Mouse (Mus musculus): ENCODE results near the gene Mecom.
"Not testable (repeated sequence)": the region's sequence is repeated elsewhere in the genome, so short reads cannot be mapped to it uniquely, and the experiment has no call there.

Gene Mecom

DNA sequence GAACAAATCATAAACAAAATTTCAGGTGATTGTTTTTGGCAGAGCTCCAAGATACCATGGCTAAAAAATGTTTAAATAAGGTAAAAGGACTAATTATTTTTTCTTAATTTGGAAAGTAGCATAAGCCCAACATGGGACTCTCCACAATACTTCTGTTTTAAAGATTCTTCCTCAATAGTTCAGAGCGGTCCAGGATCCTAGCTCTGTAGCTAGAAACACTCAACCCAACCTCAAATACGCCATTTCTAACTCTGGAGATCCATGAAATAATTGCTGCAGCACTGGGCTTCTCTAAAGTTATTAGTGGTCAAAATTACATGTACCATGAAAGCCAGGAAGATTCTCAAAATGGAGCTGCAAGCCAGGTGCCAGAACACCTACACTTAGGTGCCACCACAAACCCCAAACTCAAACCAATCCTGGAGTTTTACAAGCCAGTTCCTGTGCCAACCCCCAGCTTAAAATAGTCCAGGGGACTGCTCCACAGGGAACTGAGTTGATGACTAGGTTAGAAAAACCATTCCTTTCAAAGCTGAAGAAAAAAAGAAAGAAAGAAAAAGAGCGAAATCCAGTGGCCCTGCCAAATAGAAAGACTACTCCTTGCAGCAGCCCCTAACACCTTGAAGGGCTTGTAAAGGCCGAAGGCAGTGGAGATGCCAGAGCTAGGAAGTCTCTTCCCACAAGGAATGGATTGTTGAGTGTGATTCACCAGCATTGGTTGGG is 102.4 kb downstream of the Mecom start:
- ATAC-seq (ENCODE audit: low TSS enrichment) = no peak

DNA sequence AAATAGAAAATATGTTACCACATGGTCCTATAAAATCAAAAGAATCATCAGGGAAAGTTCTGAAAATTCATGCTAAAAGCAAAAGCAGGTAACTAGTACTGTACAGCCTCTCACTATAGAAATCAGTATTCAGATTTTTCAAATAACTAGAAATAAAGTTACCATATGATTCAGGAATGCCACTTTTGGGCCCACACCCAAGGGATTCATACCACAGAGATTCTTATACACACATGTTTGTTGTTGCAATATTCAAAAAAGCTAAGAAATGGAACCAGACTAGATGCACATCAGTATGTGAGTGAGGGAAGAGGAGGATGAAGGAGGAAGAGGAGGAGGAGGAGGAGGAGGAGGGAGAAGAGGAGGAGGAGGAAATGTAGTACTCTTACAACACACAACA is 106.2 kb downstream of the Mecom start:
- no peak for ATAC-seq (ENCODE audit: low TSS enrichment)

DNA sequence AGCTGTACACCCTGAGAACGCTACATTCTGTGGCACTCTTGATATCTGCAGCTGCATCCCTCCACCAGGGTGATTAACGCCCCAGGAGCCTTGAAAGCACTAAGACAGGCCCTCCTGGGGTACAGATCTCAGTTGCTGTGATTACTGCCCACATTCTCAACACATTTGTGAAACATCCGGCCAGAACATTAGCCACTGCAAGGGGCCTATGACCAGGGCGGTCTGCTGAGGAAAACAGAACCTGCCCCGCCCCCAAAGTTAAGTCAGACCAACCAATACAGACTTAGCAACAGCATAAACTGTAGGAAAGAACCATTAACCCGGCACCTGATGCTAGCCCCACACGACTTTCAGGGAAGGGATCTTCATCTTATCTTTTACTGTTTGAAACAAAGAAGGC is 109.8 kb downstream of the Mecom start:
- no peak for ATAC-seq (ENCODE audit: low TSS enrichment)

DNA sequence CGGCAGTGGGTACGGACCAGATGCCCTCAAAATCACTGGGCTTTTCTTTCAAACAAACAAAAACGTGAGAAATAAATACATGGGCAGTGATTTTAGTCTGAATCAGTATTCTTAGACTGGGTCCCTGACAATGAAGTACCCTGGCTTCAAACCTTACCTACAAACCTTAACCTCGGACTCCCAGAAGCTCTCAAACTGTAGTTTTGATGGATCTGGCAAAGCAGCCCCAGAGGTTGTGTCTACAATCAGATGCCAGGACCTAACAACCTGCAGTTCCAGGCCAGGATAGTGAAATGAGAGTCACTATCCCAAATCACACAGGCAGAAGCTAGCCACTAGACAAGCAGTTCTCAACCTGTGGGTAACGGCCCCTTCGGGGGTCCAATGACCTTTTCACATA is 111.2 kb downstream of the Mecom start:
- ATAC-seq (ENCODE audit: low TSS enrichment) = no peak

DNA sequence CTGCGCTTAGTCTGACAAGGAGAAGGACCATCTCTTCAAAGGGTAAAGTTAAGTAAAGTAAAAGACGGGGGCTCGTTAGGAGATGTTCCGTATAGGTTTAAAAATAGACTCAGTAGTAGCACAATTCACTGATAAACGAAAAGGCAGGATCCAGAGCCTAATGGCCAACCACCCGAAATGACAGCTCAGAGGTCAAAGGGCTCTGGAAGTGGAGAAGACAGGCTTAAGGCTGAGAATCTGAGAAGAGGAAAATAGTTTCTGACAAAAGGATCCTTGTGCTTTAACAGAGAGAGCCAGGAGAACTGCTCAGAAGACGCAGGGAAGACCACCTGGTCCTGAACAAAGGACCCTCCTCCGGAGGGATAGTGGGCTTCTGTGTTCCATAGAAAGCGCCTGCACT is 111.7 kb downstream of the Mecom start:
- no peak for ATAC-seq (ENCODE audit: low TSS enrichment)

DNA sequence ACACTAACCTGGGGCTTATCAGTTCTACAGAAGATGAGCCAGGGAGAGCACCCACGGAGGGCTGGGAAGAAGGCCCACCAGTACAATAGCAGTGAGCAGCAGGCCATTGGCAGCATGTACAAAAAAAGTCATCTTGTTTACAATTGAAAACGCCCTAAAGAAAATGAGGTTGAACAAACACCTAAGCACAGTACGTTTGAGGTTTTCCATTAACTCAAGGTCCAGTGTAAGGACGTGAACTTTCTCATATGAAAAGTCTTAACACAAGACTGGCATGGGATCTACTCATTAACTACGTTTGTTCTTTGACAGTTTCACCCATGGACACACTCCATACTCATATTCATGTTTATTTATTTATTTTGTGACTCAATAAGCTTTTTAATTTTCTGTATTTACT is 118.9 kb downstream of the Mecom start:
- no peak for ATAC-seq (ENCODE audit: low TSS enrichment)

DNA sequence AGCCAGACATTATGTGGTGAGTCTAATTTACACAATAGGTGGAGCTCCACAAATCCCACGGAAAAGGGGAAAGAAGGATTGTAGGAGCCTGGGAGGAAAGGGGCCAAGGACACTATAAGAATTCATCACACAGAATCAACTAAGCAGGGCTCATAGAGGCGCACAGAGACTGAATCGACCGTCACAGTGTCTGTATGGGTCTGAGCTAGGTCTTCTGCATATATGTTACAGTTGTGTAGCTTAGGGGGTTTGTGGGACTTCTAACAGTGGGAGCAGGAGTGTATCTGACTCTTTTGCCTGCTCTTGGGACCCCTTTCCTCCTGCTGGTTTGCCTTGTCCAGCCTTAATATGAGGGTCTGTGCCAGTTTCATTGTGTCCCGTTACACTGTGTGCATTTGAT is 123.8 kb downstream of the Mecom start:
- ATAC-seq (ENCODE audit: low TSS enrichment) = no peak

DNA sequence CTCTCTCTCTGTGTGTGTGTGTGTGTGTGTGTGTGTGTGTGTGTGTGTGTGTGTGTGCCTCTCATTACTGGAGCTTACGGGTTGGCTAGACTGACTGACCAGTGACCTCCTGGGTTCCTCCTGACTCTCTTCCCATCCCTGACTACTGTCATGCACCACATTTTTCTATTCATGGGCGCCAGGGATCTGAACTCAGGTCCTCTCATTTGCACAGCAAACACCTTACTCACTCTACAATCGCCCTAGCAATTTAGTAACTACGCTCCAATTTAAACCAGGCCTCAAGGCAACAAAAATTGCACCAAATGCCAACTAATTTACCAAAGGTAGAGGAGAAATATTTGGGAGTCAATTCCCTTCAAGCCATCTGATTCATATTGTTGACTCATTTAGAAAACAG is 125.9 kb downstream of the Mecom start:
- not testable (repeated sequence) for ATAC-seq (ENCODE audit: low TSS enrichment)

DNA sequence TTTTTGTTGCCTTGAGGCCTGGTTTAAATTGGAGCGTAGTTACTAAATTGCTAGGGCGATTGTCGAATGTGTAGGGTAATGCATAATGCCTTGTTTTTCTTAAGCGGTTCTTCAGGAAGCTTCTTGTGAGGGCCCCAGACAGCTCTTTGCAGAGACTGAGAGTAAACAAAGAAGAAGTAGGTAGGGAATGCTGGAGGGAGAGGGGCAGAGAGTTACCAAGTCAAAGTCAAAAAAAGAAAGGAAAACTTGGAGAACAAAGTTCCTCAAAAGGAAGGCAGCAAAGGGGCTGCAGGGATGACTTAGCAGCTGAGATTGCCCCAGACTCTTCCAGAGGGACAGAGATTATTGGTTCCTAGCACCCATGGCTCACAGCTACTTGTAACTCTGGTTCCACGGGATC is 126.9 kb downstream of the Mecom start:
- ATAC-seq (ENCODE audit: low TSS enrichment) = no peak

DNA sequence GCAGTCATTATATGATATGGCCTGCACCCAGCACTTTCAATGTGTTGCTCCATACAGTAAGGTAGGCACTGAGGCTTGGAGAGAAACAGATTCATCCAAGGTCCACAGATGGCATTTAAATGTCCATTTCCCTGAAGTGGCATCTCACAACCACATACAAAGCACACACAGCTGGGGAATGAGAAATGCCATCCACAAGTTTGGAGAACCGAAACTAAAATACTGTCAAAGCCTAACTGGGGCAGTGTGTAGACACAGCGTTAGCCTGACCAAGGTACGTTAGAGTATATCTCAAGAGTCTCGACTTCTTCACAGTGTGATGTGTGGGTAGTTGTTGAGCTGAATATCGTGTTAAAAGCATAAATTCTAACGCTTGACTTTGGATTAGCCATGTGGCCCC is 133.6 kb downstream of the Mecom start:
- no peak for ATAC-seq (ENCODE audit: low TSS enrichment)

DNA sequence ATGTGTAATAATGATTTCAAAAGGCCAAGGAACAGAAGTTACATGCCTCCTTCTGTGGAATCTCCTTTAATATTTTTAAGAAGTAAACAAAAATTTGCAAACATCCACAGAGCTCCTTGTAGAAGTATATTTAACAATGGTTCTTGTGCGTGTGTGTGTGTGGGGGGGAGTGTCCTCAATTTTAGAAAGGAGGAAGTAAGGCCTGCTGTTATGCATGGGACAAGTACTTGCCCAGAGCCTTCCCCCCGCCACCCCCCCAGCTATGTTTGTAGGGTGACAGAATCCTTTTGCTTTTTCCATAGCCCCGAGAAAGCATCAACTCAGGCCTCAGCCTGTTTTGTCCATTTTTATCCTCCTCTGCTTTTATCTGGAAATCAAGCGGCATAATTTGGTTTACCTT is 137.0 kb downstream of the Mecom start:
- no peak for ATAC-seq (ENCODE audit: low TSS enrichment)

DNA sequence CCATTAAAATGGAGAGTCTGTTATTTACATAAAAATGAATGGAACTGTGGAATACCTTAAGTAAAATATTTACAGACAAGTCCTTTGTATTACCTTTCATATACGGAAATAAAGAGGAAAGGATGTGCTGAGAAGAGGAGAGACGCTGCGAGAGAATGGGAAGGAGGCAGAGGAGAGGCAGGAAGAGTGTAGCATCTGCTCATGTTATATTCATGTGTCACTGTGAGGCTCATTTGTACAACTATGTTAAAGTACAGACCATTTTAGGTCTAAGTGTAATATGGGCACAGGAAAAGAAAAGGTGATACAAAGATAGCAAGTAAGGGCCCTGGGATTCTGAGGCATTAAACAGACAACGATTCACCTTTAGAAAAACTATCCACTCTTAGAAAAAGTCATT is 143.0 kb downstream of the Mecom start:
- ATAC-seq (ENCODE audit: low TSS enrichment) = peak; percentile 77; the same call in 1 of the 2 replicates

DNA sequence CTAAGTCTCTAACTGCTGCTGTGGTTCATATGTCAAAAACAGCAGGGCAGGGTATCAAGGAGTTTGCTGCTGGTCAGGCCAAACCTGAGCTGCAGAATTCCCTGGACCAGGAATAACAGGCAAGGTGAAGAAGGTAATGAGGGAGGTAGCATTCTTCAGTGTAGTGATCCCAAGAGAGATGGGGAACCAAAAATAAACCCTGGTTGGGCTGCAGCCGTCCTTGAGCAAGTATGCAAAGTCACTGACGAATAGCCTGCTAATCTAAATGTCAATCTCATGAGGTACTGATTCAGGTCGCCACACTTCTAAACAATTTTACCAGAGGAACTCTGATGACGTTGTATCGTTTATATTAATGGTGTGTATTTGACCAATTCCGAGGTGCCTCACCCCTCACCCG is 148.9 kb downstream of the Mecom start:
- no peak for ATAC-seq (ENCODE audit: low TSS enrichment)

DNA sequence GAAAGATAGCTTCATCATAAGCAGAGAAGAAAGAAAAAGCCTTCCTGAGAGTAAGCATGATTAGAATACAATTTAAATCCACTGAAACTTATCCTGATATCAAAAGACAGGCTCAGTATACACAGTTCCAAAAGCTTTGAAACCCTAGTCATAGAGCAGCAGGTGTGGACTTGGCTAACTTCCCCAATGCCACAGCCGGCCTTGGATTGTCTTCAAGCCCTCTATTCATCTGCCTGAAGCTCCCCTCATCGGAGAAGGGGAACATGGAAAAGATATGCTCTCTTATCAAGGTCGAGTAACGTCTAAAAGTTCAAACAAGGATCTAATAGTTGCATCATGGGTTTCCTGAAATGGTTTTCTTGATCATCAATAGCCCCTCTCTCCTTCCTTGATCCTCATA is 152.9 kb downstream of the Mecom start:
- no peak for ATAC-seq (ENCODE audit: low TSS enrichment)

DNA sequence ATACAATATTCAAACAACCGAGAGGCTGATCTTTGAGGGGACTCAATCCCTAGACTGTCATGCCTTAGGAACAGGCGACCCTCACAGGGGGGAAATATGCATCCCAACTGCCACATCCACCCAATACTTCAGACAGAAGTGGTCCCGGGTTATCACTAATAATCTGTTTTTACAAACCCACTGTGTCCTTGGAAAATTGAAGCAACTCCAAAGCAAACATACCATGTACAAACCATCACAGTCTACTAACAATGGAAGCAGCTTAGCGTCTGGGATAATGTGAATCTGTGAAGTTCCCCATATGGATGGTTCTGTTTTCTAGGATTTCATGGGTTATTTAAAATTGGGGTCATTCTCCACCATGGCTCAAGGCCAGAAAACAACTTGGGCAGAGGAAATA is 155.1 kb downstream of the Mecom start:
- ATAC-seq (ENCODE audit: low TSS enrichment) = no peak

DNA sequence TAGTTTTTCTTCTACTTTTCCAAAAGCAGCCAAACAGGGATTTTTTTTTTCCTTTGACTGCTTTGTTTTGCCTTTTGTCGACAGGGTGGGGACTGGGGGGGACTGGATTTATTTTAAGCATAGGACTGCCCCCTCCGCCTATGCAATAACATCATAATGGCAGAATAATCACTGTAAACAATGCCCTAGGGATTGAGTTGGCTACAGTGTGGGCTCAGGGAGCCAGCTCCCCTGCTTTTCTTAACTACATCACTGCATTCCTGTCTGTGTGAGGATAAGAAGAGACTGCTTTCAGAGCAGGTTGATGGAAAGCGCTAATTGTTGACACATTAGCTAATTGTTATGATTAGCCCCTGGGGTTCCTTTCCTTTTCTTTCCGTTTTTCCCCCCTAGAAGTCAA is 155.6 kb downstream of the Mecom start:
- ATAC-seq (ENCODE audit: low TSS enrichment) = no peak

DNA sequence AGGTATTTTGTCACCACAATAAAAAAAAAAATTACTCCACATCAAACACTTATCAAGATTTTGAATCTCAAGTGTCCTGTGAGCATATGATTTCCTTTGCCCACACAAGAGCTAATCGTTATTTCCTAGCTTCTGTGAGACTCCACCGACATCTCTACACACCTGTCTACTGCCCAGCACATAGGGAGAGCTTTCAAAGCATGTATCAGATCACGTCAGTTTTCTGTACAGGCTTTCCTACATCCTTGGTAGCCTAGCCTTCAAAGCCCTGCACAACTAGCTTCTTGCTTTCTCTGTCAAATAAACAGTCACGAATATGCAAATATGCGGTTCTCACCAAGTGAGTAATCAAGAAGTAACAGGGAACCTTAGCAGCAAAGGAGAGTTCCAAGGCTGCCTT is 157.5 kb downstream of the Mecom start:
- no peak for ATAC-seq (ENCODE audit: low TSS enrichment)

DNA sequence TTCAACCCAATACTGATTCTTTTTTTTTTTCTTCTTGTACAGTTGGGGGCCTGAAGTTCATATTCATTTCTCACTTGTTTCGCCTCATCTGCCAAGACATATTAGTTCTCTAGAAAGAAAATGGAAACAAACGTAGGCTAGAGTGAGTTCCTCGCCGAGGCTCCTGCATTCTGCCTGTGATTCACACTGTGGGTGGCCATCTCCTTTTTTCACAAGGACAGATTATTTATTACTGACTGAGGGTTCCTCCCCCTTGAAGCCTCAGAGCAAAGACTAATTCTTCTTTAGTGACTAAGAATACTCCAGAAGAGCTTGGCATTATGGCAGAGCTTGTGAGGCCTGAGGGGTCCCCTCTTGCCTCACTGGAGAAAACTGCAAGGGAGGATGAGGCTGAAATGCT is 167.5 kb downstream of the Mecom start:
- peak; percentile 75; the same call in 1 of the 2 replicates for ATAC-seq (ENCODE audit: low TSS enrichment)

DNA sequence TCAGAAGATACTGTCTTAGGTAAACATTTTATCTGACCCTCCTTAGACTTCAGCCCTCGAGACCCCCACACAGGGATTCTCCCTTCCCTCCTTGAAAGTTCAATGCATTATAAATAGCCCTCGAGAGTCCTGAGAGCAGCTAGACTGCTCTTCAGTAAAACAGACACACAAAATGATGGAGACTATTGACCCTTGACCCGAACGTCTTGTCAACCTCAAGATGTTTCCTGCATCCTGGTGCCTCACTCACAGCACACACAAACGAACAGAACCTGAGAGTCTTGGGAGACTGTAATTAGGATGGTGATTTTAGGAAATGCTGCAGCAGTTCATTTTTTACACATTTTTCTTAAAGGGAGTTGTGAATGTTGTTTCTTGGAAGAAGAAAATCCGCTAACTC is 168.5 kb downstream of the Mecom start:
- no peak for ATAC-seq (ENCODE audit: low TSS enrichment)

DNA sequence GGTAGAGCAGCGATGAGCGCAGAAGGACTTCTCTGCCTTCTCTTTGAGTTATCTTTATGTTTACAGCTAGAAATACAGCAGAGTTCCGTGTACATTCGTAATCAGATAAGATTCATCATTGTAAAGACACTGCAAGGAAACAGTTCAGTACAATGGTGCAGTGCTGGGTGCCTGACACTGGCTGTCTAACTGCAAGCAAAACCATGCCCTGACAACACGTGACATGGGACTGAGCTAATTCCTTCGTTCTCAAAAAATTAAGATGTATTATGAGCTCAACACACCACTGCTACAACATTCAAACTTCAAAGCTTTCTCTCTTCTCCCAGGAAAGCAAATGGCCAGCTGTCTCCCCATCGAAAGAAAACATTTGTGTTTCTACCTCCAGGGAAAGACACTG is 176.3 kb downstream of the Mecom start:
- ATAC-seq (ENCODE audit: low TSS enrichment) = no peak

DNA sequence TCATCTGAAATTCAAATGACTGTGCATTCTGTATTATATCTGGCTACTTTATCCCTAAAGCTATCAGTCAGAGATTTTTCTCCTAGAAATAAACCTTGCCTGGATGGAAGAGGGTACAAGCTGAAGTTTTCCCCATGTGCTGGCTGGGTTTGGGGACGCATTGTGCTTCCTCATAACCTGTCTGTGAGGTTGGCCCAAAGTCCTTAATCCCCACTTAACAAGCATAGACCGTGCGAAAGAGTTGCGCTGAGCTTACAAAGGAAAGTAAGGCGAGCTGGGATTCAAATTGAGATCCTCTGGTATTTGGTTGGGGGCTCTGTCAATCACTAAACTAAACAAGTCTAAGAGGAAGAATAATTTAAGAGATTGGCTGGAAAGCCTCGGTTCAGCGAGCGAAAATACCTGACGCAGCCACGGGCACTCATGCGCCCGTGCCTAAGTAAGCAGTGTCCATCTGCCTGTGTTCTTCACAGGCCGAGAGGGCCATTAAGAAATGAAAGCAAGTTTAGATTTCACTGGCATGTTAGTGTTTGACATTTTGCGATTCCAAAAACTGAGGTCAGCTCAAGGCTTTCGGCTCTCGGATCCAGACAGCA is 176.8 kb downstream of the Mecom start:
- ATAC-seq (ENCODE audit: low TSS enrichment) = no peak

DNA sequence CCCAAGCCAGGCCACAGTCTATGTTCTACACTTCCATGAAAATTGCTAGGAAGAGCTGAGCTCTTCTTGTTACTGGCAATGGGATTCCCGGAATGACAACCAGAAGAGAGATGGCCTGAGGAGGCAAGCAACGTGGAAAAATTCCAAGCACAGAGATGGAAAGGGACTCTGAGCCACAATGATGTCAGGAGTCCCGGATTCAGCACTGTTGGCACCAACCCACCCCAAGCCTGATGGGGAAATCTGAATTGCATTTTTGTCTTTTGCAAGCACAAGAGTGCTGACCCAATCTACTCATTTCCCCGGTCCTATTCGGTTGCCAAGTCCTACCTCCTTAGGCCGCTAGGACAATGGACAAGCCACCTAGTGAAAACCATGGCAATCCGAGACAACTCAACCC is 181.2 kb downstream of the Mecom start:
- ATAC-seq (ENCODE audit: low TSS enrichment) = no peak

DNA sequence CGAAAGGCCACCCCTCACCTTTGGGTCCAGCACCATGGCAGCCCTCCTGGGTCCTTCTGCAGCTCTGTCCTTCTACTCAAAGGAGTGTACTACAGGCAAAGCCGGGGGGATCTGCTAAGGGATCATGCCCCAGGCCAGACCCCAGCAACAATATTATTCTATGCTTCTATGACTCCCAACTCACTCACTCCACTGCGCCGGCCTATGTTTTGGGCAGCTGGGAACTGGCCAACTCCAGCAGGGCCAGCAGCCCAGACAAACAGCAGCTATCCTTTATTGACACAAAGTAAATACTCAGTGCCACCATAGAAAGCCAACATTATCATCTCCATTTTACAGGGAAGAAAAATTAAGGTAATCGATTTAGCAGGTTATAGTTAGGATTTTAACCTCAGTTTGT is 186.6 kb downstream of the Mecom start:
- no peak for ATAC-seq (ENCODE audit: low TSS enrichment)
